Mouse (Mus musculus): ENCODE data around the gene Olfr635.

DNA sequence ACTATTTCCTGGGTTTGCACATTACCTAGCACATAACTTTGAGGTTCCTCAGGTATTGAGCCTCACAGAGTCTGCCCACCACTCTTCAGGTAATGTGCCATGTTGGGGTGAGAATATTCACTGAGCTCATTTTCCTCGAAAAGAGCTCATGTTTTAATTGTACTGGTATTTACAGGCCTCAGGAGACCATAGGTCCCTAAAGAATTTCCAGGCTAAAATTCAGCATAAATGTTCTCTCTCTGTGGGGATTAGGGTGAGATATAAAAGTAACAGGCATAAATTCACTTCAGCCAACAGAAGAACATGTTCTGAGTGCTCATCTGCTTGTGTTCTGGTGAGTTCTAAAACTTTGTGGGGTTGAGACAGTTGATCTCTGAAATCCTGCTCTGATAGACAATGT, 64.2 kb downstream of the Olfr635 start, which contains the start of gene Olfr641:
- TF ChIP-seq ZC3H11A (IDR thresholded peaks at IDR 0.05; ENCODE audit: borderline replicate concordance, low read depth, low read length) (no peak), MAFK (IDR thresholded peaks at IDR 0.05; ENCODE audit: insufficient read depth, low read depth, low read length) (no peak), ZNF384 (IDR thresholded peaks at IDR 0.05; ENCODE audit: low read depth, low read length) (no peak), CHD2 (IDR thresholded peaks at IDR 0.05; ENCODE audit: low read depth, low read length) (no peak)

All from ES-E14 (cell line).